Mouse (Mus musculus) lung, adult 18-20 months (tissue): ENCODE results near the gene Tgoln1.

ENCODE experiments used
- DNase-seq, 2 experiments: peaks; one replicate each; pipeline ENCODE4 v3.0.0; 2022; ENCODE audit warnings: mixed read lengths in 2 of 2

The Tgoln1 gene

GRCm38 (mm10) chr6:72616643-72617288, at the start of gene Tgoln1:
TSS of gene Tgoln1 (minus strand) at chr6:72617000.
- DNase-seq = peak; percentile 95 to 96

- peak; percentile 46 to 68 for DNase-seq
Observed at GRCm38 (mm10) chr6:72664290-72664689, 47.5 kb upstream of the Tgoln1 start.

DNA sequence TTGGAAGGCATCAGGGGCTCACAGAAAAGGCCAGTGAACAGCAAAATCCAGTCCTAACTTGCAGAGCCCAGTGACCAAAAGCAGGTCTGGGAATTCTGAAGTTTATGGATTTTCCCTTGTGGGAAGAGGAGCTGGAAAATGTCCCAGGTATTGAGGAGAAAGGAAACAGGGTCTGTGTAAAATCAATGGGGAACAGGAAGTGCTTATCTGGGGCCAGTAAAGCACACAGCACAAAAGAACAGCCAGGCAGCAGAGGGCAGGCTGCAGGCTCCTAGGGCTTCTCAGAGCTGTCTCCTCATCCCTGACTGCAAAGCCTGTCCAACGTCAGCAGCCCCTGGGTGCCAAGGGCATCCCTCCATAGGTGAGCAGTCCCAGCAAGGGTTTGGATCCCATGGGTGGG, 46.2 kb upstream of the Tgoln1 start:
- no peak for DNase-seq

GRCm38 (mm10) chr6:72660391-72660720, 43.6 kb upstream of the Tgoln1 start:
- peak in 1 of 2 experiments; percentile 25 for DNase-seq

- peak in 1 of 2 experiments; percentile 22 for DNase-seq
Observed at GRCm38 (mm10) chr6:72659717-72660390, 43.1 kb upstream of the Tgoln1 start.

- no peak for DNase-seq
Observed at GRCm38 (mm10) chr6:72658006-72658405, 41.2 kb upstream of the Tgoln1 start.

- peak in 1 of 2 experiments; percentile 17 for DNase-seq
Observed at GRCm38 (mm10) chr6:72656053-72656442, 39.2 kb upstream of the Tgoln1 start.

DNA sequence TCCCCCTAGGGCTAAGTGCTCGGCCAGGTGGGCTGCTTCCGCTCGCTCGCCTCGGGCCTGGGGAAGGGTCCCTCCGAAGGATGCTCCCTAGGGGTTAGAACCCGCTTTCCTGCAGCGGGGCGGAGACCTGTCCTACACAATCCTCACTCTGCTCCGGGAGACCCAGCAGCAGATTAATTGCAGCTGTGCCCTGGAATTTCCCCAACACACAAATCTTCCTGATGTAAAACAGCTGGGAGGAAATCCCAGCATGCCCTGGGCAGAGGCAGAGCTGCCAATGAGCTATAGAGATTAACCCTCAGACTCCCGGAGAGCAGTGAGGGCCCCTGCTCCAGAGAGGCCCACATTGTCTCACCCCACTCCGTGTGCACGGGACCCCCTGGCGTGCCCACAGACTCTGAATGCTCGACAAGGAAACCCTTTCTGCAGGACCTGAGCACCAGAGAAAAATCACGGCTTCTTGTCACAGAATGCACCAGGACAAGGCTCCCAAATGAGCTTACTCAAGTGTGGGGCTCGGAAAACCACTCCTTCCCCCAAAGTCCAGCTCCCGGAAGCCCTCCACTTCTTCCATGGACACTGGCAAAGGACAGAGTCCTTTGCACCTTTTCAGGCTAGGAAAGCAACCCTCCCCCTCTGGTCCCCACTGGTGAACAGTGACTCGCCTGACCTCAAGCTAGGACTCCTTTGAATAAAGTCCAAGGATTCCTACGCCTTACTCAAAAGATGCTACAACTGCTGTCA, 38.7 kb upstream of the Tgoln1 start:
- DNase-seq = peak; percentile 47 to 51

GRCm38 (mm10) chr6:72654355-72654754, 37.6 kb upstream of the Tgoln1 start:
- DNase-seq = no peak

DNA sequence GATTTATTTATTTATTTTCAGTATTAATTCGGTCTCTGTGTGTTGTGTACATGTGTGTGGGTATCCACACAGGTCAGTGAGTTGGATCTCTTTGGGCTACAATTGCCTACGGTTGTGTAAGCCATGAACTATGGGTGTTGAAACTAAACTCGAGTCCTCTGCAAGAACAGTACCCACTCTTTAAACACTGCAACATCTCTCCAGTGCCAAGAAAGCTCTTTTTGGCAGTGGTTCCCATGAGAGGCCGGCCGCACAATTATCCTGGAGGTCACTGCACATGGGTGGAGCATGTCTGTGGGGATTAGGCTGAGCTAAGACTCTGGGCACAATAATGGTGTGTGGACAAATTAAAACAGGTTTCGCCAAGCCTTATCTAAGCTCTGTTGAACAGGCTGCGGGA, 36.6 kb upstream of the Tgoln1 start:
- DNase-seq = peak; percentile 87 to 93

- peak; percentile 66 to 83 for DNase-seq
Observed at GRCm38 (mm10) chr6:72650338-72650851, 33.6 kb upstream of the Tgoln1 start.

DNA sequence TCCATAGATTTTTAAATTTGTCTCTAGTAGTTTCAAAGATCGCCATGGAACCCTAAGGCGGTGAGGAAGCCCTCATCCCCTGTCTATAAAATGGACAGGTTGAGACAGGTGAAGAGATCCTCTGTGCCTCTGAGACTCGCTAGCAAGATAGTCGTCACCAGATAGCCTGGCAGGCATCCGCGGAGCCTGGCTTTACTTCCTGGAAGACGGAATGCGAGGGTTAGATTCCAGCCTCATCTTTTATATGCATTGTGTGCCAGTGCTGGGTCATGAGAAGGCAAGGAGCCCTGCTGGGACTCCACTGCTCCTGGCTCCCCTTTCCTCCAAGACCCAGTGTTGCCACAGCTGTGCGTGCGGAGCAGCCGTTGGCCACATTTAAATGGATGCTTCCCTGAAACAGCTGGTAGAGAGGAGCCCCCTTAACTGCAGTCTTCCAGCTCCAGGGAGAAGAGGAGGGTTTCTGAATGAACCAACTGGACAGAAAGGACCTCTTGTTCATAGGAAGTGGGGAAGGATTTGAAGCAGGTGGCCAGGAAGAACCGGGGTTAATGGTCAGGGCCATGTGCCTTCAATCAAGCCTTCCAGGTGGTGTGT, 31.3 kb upstream of the Tgoln1 start:
- no peak for DNase-seq

DNA sequence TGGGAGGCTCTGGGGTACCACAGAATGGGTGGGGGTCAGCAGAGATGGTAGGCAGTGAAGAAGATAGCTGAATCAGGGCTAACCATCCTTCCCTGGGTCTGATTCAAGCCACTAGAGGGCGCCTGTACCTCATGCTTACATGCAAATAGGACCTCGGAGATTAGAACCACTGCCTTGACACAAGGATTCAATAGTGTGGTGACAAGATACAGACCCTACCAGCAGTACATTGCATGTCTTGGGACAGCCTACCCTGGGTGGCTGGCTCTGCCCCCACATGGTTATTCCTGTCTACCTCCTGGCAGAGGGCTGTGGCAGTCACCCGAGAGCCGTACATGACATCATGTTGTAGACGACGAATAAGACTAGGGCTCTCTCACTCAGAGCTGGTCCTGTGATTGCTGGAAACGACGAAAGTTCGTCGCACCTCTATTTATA, 30.6 kb upstream of the Tgoln1 start:
- peak; percentile 52 to 62 for DNase-seq

DNA sequence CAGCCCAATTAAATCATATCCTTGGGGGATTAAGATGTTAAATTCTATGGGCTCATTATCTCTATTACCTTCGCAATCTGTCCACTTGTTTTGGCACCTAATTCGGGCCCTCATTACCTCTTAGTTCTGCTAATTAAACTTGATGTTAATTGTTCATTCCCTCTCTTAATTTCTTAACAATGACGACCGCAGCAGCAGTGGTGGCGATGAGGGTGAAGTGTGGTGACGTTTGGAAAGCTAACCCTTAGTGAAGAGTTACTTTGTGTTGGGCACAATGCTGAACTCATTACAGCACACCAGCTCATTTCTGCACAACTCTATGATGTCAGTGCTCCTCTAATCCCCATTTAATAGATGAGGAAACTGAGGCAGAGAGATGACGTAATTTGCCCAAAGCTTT, 28.6 kb upstream of the Tgoln1 start:
- DNase-seq = no peak

DNA sequence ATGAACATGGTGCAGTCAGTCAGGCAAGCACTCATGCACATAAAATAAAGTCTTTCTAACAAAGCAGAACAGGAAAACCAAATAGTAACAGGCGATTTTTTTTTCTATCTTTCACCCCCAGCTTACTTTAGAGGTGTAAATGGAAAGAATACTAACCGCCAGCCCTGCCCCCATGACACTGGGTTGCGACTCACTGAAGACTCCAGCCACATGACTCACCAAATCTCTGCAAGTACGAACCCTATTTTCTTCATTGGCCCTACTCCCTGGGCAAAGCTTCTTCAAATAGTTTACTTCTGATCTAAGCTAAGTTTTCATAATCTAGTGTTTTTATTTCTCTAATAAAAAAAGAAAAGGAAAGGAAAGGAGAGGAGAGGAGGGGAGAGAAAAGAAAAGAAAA, 27.8 kb upstream of the Tgoln1 start:
- no peak for DNase-seq

GRCm38 (mm10) chr6:72641218-72641954, 24.6 kb upstream of the Tgoln1 start:
- peak in 1 of 2 experiments; percentile 59 for DNase-seq

GRCm38 (mm10) chr6:72636940-72637339, 20.1 kb upstream of the Tgoln1 start:
- DNase-seq = no peak

DNA sequence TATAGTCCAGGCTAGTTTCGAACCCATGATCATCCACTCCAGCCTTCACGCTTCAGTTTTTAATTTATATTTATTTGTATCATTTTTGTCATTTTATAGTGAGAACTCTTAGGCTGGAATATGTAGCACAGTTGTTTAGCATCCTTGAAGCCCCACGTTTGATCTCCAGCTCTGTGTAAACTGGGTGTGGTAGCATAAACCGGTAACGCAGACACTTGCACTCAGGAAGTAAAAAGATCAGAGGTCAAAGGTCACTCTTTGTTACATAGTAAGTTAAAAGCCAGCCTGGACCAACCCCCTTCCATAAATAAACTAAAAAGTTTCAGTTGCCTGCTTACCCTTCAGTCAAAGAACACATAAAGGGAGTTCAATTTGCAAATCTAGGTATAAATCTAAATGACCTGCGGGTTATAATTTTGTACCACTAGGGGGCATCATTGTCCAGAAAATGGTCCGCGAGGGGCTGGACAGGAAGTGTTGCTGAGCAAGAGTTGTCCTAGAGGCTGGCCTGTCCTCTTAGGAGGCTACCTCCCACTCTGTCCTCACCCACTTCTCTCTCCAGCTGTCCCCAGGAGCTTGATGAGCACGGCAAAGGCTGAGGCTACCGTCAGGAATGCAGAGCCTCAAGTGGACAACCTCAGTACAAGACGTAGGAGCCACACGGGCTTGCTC, 19.1 kb upstream of the Tgoln1 start:
- DNase-seq = peak; percentile 53 to 74

GRCm38 (mm10) chr6:72634311-72634710, 17.5 kb upstream of the Tgoln1 start:
- no peak for DNase-seq

- DNase-seq = no peak
Observed at GRCm38 (mm10) chr6:72631700-72632099, 14.9 kb upstream of the Tgoln1 start.

DNA sequence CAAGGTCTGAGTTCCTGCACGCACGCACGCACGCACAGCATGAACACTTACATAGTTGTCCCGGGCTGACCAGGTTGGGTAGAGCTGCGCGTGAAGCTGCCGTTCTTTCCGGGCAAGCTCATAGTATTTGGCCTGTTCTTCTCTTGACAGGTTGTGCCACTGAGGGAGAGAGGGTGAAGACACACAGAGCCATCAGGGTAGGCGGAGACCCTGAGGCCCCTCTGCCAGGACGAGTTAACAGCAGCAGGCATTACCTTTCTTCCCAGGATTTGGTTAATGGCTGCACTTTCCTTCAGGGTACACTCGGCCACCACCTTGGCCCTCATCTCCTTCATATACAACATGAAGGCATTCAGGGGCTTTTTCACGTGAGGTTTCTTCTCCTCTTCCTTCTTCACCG, 14.2 kb upstream of the Tgoln1 start:
- DNase-seq = no peak

GRCm38 (mm10) chr6:72630370-72630769, 13.6 kb upstream of the Tgoln1 start:
- DNase-seq = peak; percentile 49 to 62
